Mouse (Mus musculus) midbrain, embryonic 11.5 days (tissue): ENCODE measurements at regions not wholly inside any gene's neighbourhood (a gene's known extent, or its start where the extent isn't known, plus 50 kb on each side); places are given as distances from the start of the nearest gene placed in this dataset.

Source experiments
- ATAC-seq: fragments of 200-750 bp; cut with Nextera tagmentation; 2 replicates; pipeline ENCODE4 v1.8.0; 2017; ENCODE audit warnings: moderate TSS enrichment, moderate library complexity; ENCODE audit not compliant: low FRiP score
- DNase-seq: peaks from one replicate; pipeline ENCODE4 v3.0.0; 2015; ENCODE audit warnings: low spot score; ENCODE audit errors: missing footprints
- H3K27ac ChIP-seq: fragments of 300-500 bp; sonication (generic); 2 replicates; pipeline ENCODE4 v1.5.1; 2014; ENCODE audit warnings: low read depth, low read length
- H3K27me3 ChIP-seq: fragments of 300-500 bp; sonication (generic); 2 replicates; pipeline ENCODE4 v1.6.1; 2014; ENCODE audit warnings: mild to moderate bottlenecking, low read length, moderate library complexity, mixed read lengths; ENCODE audit not compliant: control insufficient read depth, insufficient read depth
- H3K36me3 ChIP-seq: fragments of 300-500 bp; sonication (generic); 2 replicates; pipeline ENCODE4 v1.6.1; 2014; ENCODE audit warnings: mild to moderate bottlenecking, low read length, moderate library complexity, mixed read lengths; ENCODE audit not compliant: control insufficient read depth, insufficient read depth
- H3K4me1 ChIP-seq: fragments of 300-500 bp; sonication (generic); 2 replicates; pipeline ENCODE4 v1.6.1; 2014; ENCODE audit warnings: low read length; ENCODE audit not compliant: control insufficient read depth, insufficient read depth
- H3K4me2 ChIP-seq: fragments of 300-500 bp; sonication (generic); 2 replicates; pipeline ENCODE4 v1.6.1; 2014; ENCODE audit warnings: mild to moderate bottlenecking, moderate library complexity
- H3K4me3 ChIP-seq: fragments of 300-500 bp; sonication (generic); 2 replicates; pipeline ENCODE4 v1.5.1; 2014; ENCODE audit warnings: low read depth, low read length
- H3K9ac ChIP-seq: fragments of 300-500 bp; sonication (generic); 2 replicates; pipeline ENCODE4 v1.6.1; 2014; ENCODE audit warnings: low read length
- H3K9me3 ChIP-seq: fragments of 300-500 bp; sonication (generic); 2 replicates; pipeline ENCODE4 v1.6.1; 2016; ENCODE audit warnings: low read length; ENCODE audit not compliant: control insufficient read depth
- WGBS: fragments of 180-500 bp; shearing (Covaris S2); extraction: QIAGEN DNeasy Blood & Tissue Kit; methylation state at CpG from one replicate; pipeline ENCODE4 v1.1.7; 2014; 5-methylcytosine and 5-hydroxymethylcytosine counted together

DNA sequence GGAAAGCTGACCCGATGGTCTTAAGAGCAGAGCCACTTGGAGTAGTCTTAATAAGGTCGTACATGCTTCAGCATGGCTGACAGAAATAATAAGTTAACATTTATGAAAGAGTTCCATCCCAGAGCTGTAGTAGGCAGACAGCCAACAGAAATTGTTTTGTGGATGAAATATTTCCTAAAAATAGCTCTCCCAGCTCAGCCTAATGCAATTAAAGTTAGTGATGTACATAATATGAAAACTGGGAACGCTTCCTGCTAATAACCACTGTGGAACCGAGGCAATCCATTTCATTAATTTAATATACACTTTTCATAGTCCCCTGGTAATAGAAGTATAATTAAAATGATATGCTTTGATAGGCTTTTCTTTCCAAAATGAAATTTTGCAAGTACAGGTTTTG, 219.0 kb downstream of the Cmpk2 start:
- WGBS: 88% methylated on average over 4 of the region's 4 CpGs
- DNase-seq (no peak), ATAC-seq (no peak)
- Histone ChIP-seq H3K36me3 (no peaks in the 10 kb centered on the region), H3K9me3 (no peaks in the 10 kb centered on the region), H3K27me3 (no peaks in the 10 kb centered on the region), H3K4me2 (no peak overlapping the region), H3K9ac (no peak overlapping the region), H3K4me3 (no peak overlapping the region), H3K27ac (no peak overlapping the region), H3K4me1 (no peaks in the 10 kb centered on the region)

DNA sequence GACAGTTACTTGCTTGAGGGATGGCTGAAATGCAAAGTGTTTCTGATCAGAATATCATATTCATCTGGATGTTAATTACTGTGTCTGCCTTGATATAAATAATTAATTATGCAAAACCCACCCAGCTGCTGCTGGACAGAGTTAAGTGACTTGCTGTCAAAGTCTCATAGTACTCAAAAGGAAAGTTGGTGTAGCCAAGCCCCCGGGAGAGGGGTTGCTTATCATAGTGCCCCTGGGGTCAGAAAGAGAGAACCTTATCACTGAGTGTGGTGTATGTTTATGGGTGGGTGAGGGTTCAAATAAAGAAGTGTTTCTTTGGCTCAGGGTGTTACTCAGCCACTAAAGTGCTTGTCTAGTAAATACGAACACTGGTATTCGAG, 211.6 kb downstream of the Cmpk2 start:
- Histone ChIP-seq H3K27me3 (no peaks in the 10 kb centered on the region), H3K27ac (peak overlapping the region; percentile 21; the same call in 1 of the 2 replicates), H3K36me3 (no peaks in the 10 kb centered on the region), H3K4me2 (no peak overlapping the region), H3K4me3 (no peak overlapping the region), H3K9me3 (no peaks in the 10 kb centered on the region), H3K4me1 (no peaks in the 10 kb centered on the region), H3K9ac (no peak overlapping the region)
- DNase-seq (no peak), ATAC-seq (no peak)
- WGBS: 85% methylated on average over 3 of the region's 3 CpGs

DNA sequence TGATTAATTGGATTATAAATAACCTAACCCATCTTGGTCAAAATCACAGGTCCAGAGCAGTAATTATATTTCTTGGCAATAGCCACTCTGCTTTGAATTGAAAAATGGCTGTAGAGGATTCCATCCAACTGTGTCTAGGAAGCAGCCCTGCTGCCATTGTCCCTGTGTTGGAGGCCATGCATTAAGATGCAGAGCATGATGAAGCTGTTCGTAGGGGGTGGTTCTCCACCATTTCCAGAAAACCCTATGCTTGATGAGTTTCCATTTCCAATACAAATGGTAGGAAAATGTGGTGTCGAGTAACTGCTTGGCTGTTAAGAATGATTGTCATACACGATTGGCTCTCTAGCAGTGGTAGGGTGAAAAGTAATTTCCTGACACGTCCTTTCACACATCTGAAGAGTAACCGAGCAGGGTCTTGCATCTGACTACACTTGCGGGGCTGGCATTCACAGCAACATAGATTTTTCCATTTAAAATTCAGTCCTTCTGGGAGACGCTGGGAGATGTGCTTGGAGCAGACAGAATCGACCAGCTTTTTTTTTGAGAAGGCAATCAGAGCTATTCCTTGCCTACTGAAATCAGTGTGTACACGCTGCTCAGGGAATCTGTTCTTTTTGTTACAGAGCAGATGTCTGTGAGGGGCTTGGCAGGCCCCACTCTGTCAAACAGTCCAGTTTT, 211.0 kb downstream of the Cmpk2 start:
- no peak for ATAC-seq
- Histone ChIP-seq H3K9ac (no peak overlapping the region), H3K4me3 (no peak overlapping the region), H3K4me1 (no peaks in the 10 kb centered on the region), H3K27me3 (no peaks in the 10 kb centered on the region), H3K27ac (peak overlapping the region; percentile 21; the same call in 1 of the 2 replicates), H3K4me2 (no peak overlapping the region), H3K36me3 (no peaks in the 10 kb centered on the region), H3K9me3 (no peaks in the 10 kb centered on the region)
- WGBS: 74% methylated on average over 9 of the region's 9 CpGs
- peak; percentile 84 for DNase-seq

DNA sequence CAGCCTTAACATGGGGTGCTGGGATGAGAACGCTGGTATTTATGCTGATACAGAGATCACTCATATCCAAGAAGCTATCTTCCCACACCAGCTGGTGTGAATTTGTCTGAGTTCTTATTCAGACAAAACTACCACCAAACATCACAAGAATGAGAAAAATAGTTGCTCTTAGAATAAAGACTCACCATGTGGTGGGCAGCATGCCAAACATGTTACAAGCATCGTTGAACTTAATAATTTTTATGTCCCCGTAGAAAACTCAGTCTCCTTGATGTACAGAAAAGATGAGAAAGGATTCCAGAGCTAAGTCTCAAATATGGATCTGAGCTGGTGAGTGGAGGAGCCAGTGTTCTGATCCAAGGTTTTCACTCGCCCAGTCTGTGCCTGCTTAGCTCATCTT, 196.5 kb downstream of the Cmpk2 start:
- H3K36me3 ChIP-seq: no peaks in the 10 kb centered on the region
- H3K4me1 ChIP-seq: no peaks in the 10 kb centered on the region
- no peak overlapping the region for H3K4me2 ChIP-seq
- no peak for ATAC-seq
- DNase-seq: no peak
- H3K4me3 ChIP-seq: no peak overlapping the region
- no peak overlapping the region for H3K27ac ChIP-seq
- no peaks in the 10 kb centered on the region for H3K9me3 ChIP-seq
- H3K9ac ChIP-seq: no peak overlapping the region
- H3K27me3 ChIP-seq: no peaks in the 10 kb centered on the region
- 92% methylated on average over 4 of the region's 4 CpGs for WGBS

DNA sequence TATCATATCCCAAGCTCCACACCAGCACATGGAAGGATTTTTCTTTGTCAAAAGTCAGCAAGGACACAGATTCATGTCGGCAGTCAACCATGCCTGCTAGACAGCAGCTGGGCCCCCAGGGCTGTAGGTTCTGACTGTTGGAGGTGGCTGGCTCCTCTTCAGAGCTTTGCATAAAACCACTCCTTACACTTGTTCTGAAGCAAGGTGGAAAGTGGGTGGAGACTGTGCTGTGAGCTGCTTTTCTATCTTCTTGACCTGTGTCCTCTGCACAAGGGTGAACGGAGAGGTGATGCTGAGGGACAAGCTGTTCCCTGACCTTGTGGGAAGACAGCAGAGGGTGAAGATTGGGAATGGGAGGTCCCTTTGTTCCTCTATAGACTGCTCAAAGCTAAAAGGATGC, 185.2 kb downstream of the Cmpk2 start:
- Histone ChIP-seq H3K4me3 (no peak overlapping the region), H3K36me3 (no peaks in the 10 kb centered on the region), H3K9me3 (no peaks in the 10 kb centered on the region), H3K4me1 (no peaks in the 10 kb centered on the region), H3K27ac (no peak overlapping the region), H3K4me2 (no peak overlapping the region), H3K27me3 (no peaks in the 10 kb centered on the region), H3K9ac (no peak overlapping the region)
- WGBS: 93% methylated on average over 2 of the region's 2 CpGs
- ATAC-seq (no peak), DNase-seq (no peak)

DNA sequence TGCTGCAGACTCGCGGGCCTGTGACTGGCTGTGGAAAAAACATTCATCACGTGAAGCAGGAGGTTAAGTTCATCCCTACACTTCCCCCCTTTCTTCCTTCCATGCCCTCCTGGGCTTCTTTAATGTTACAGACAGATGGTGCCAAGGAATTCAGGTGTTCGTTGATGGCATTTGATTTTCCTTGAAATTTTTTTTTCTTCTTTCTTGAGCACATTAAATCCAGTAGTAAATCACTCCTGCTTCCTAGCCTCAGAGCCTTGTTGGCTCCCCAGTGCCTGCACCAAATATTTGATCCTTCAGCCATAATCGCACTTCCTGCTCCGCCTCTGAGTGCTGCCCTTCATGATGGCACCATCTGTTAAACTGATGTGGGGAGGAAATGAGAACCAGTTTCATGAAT, 184.8 kb downstream of the Cmpk2 start:
- Histone ChIP-seq H3K27ac (no peak overlapping the region), H3K4me2 (no peak overlapping the region), H3K9me3 (no peaks in the 10 kb centered on the region), H3K27me3 (no peaks in the 10 kb centered on the region), H3K9ac (no peak overlapping the region), H3K36me3 (no peaks in the 10 kb centered on the region), H3K4me3 (no peak overlapping the region), H3K4me1 (no peaks in the 10 kb centered on the region)
- 81% methylated on average over 6 of the region's 6 CpGs for WGBS
- ATAC-seq (no peak), DNase-seq (no peak)

DNA sequence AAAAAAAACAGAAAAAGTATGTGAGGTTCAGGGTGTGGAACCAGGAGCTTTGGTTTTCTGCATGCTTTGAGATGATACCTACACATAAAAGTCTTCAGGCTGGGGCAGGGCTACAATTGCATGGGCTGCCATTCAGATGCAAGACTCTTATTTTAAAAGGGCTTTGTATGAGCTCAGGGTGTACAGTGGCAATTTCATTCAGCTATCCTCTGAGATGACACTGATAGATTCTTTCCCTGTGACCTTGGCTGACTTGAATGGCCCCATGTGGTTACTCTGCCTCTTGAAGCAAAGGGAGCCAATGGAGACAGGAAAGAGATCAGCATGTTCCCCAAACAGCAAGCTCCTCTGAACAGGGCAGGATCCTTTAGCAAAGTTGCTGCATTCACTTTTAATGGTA, 177.1 kb downstream of the Cmpk2 start:
- Histone ChIP-seq H3K9ac (no peak overlapping the region), H3K36me3 (no peaks in the 10 kb centered on the region), H3K27me3 (no peaks in the 10 kb centered on the region), H3K9me3 (no peaks in the 10 kb centered on the region), H3K4me2 (no peak overlapping the region), H3K27ac (no peak overlapping the region), H3K4me3 (no peak overlapping the region), H3K4me1 (peaks cover 3% of the 10 kb centered on the region; the same call in 1 of the 2 replicates)
- ATAC-seq (no peak), DNase-seq (peak; percentile 87)

DNA sequence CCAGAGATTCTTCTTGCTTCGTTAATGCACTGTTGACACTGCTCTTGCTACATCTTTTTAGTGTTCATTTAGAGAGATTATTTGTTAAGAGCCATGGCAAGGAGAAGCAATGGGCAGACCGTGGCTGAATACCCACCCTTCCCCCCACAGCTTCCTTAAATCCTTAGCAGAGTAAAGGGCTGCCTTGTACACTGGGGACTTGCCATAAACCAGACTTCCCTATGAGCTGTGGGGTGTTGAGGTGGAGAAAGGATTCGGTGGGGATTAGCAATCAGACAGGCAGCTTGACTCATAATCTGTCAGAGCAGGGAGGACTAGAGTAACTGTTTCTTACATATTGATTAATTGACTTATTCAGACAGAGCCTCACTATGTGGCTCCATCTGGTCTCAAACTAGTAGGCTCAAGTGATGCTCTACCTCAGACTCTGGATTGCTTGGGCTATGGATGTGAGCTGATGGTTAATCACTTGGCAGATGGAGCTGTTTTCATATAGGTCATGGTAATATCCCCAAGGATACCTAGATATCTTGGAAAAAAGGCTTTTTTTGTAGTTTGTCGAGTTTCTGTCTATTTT, 166.7 kb downstream of the Cmpk2 start:
- ATAC-seq: peak; percentile 78
- Histone ChIP-seq H3K9me3 (no peaks in the 10 kb centered on the region), H3K4me1 (peaks cover 15% of the 10 kb centered on the region), H3K4me3 (no peak overlapping the region), H3K36me3 (no peaks in the 10 kb centered on the region), H3K4me2 (no peak overlapping the region; the same call in 1 of the 2 replicates), H3K27me3 (no peaks in the 10 kb centered on the region), H3K9ac (no peak overlapping the region; the same call in 1 of the 2 replicates), H3K27ac (peak overlapping the region; percentile 48; the same call in 1 of the 2 replicates)
- no peak for DNase-seq
- WGBS: 45% methylated on average over 4 of the region's 4 CpGs

DNA sequence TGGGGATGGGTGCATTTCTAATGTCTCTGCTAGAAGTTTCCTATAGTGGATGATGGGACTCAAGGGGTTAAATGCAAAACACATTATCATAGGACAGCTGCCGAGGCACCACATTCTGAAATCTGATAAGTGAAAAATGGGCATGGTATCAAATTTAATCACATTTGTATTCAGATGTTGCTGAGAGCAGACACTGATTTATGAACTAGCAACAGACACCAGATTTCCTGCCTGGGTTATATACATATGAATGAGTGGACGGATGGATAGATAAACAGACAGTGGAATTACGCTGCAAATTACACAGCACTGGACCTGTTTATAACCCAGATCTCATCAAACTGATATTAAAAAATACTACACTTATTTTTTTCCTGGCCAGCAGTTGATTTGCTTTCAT, 166.2 kb downstream of the Cmpk2 start:
- ATAC-seq: 0 out of 2 replicates have a peak, but pooled peaks have one; percentile 31
- peaks cover 16% of the 10 kb centered on the region for H3K4me1 ChIP-seq
- H3K4me2 ChIP-seq: peak overlapping the region; percentile 13; the same call in 1 of the 2 replicates
- H3K27ac ChIP-seq: peak overlapping the region; percentile 48; the same call in 1 of the 2 replicates
- no peak overlapping the region for H3K4me3 ChIP-seq
- H3K27me3 ChIP-seq: no peaks in the 10 kb centered on the region
- H3K9ac ChIP-seq: no peak overlapping the region
- no peaks in the 10 kb centered on the region for H3K36me3 ChIP-seq
- H3K9me3 ChIP-seq: no peaks in the 10 kb centered on the region
- no peak for DNase-seq
- WGBS: 29% methylated on average over 3 of the region's 3 CpGs
